Mouse (Mus musculus): ENCODE measurements around the gene Stk39. TPM values are rescaled to one million over a fixed set of nuclear protein-coding genes. Genes with fewer than 3 reads are reported as not detected.

Stk39 gene
- polyA plus RNA-seq (2012; rRNA removed) = 6.4 and 7.3 TPM in 2 replicates

GRCm38 (mm10) chr2:68471759-68472550, at the start of gene Stk39:
Gene Stk39, minus strand, starts transcription at chr2:68472268.

Other genes with a start within 250 kb of the Stk39 start
- not detected in 2 replicates for gene 4933409G03Rik, start 110.1 kb upstream of the Stk39 start, polyA plus RNA-seq (2012; rRNA removed)
- not detected in 2 replicates for gene 4932414N04Rik, start 184.2 kb upstream of the Stk39 start, polyA plus RNA-seq (2012; rRNA removed)